ENCODE assay signal across 27 mouse cellular contexts in genomic region chr5:44725501-44725900, GRCm38 (mm10).
"Had no signal": no experiment of that assay in that cellular context is flagged by ENCODE, and none has a peak within 500 bp of the region (broad histone marks: within the 10 kb centered on the region; RNA-seq: fewer than 3 reads in every experiment).

No protein-coding gene starts in this region.

- H3K36me3 ChIP-seq: heart, embryonic 13.5 days; heart, embryonic 15.5 days; hindbrain, embryonic 13.5 days; hindbrain, embryonic 15.5 days; limb, embryonic 10.5 days; limb, embryonic 12.5 days; liver, embryonic 13.5 days; liver, embryonic 15.5 days had no signal

- ATAC-seq: hindbrain, postnatal 0 days; intestine, embryonic 16.5 days; liver, postnatal 0 days had no signal

- H3K9me3 ChIP-seq: heart, embryonic 13.5 days; heart, embryonic 15.5 days; hindbrain, embryonic 13.5 days; hindbrain, embryonic 15.5 days; limb, embryonic 10.5 days; limb, embryonic 12.5 days; liver, embryonic 13.5 days; liver, embryonic 15.5 days had no signal

- H3K27me3 ChIP-seq: heart, embryonic 13.5 days; heart, embryonic 15.5 days; hindbrain, embryonic 13.5 days; hindbrain, embryonic 15.5 days; limb, embryonic 12.5 days; liver, embryonic 13.5 days; liver, embryonic 15.5 days had no signal

- DNase-seq: gastrocnemius, adult 2 months; gastrocnemius, postnatal 14 days; gastrocnemius, postnatal 36 days; heart, adult 2 months; heart, postnatal 14 days; heart, postnatal 36 days; kidney, adult 11 months; kidney, adult 2 months; kidney, adult 9 months; kidney, postnatal 10 days; kidney, postnatal 25 days; layer of hippocampus, adult 9-11 months; layer of hippocampus, postnatal 36 days; liver; liver, embryonic 13.5 days; liver, postnatal 0 days had no signal

- H3K4me1 ChIP-seq: heart, embryonic 15.5 days; liver, embryonic 13.5 days; liver, embryonic 15.5 days had no signal

- H3K4me3 ChIP-seq: gastrocnemius, adult 2 months; heart, adult 2 months; heart, embryonic 13.5 days; heart, embryonic 15.5 days; hindbrain, embryonic 13.5 days; hindbrain, embryonic 15.5 days; limb, embryonic 10.5 days; limb, embryonic 12.5 days; liver, embryonic 13.5 days; liver, embryonic 15.5 days had no signal

- H3K4me2 ChIP-seq: heart, embryonic 11.5 days; heart, embryonic 13.5 days; heart, embryonic 15.5 days; hindbrain, embryonic 13.5 days; hindbrain, embryonic 15.5 days; limb, embryonic 12.5 days; liver, embryonic 11.5 days; liver, embryonic 13.5 days; liver, embryonic 15.5 days had no signal

- H3K9ac ChIP-seq: heart, embryonic 13.5 days; heart, embryonic 15.5 days; hindbrain, embryonic 13.5 days; hindbrain, embryonic 15.5 days; limb, embryonic 12.5 days; liver, embryonic 13.5 days; liver, embryonic 15.5 days; liver, postnatal 0 days had no signal

- H3K27ac ChIP-seq: heart, embryonic 15.5 days; hindbrain, embryonic 13.5 days; hindbrain, embryonic 15.5 days; hindbrain, postnatal 0 days; limb, embryonic 10.5 days; limb, embryonic 12.5 days; liver, embryonic 13.5 days; liver, embryonic 15.5 days had no signal
